Mouse (Mus musculus) thymus, adult 2 months (tissue): ENCODE results near the gene Pltp.

Source experiments
- CTCF ChIP-seq: fragments of 200-500 bp; IDR thresholded peaks from 2 replicates; pipeline ENCODE4 v1.5.1; 2012; ENCODE audit warnings: mild to moderate bottlenecking, control low read depth, low read length, moderate library complexity, borderline replicate concordance; ENCODE audit not compliant: control insufficient read depth, poor library complexity, insufficient read depth; ENCODE audit errors: extremely low read depth
- POLR2A ChIP-seq: fragments of 200-500 bp; IDR thresholded peaks from 2 replicates; pipeline ENCODE4 v1.6.1; 2012; ENCODE audit warnings: mild to moderate bottlenecking, low read length, control low read depth, moderate library complexity; ENCODE audit not compliant: control insufficient read depth, poor library complexity, insufficient read depth; ENCODE audit errors: extremely low read depth

GRCm38 (mm10) chr2:164815821-164816220 is 41.7 kb downstream of the Pltp start:
- TF ChIP-seq POLR2A (no peak), CTCF (no peak)
